Mouse (Mus musculus) heart, embryonic 15.5 days (tissue): ENCODE measurements around the gene M1ap. TPM values are rescaled to one million over a fixed set of nuclear protein-coding genes. Genes with fewer than 3 reads are reported as not detected.

Experiments
- ATAC-seq: fragments of 200-750 bp; cut with Nextera tagmentation; replicated peaks from 2 replicates; pipeline ENCODE4 v1.8.0; 2017; ENCODE audit warnings: low read depth, moderate TSS enrichment; ENCODE audit not compliant: insufficient number of reproducible peaks, insufficient read depth, low FRiP score
- H3K27ac ChIP-seq: fragments of 300-500 bp; sonication (generic); 2 replicates; pipeline ENCODE4 v1.5.1; 2015; ENCODE audit warnings: mild to moderate bottlenecking, inconsistent platforms
- H3K27me3 ChIP-seq: fragments of 300-500 bp; sonication (generic); 2 replicates; pipeline ENCODE4 v1.6.1; 2015; ENCODE audit warnings: inconsistent platforms
- H3K36me3 ChIP-seq: fragments of 300-500 bp; sonication (generic); 2 replicates; pipeline ENCODE4 v1.6.1; 2015; ENCODE audit warnings: mild to moderate bottlenecking, inconsistent platforms
- H3K4me1 ChIP-seq: fragments of 300-500 bp; sonication (generic); replicated peaks from 2 replicates; pipeline ENCODE4 v1.6.1; 2015; ENCODE audit warnings: inconsistent platforms
- H3K4me2 ChIP-seq: fragments of 300-500 bp; sonication (generic); 2 replicates; pipeline ENCODE4 v1.6.1; 2015; ENCODE audit warnings: inconsistent platforms, mild to moderate bottlenecking, moderate library complexity
- H3K4me3 ChIP-seq: fragments of 300-500 bp; sonication (generic); 2 replicates; pipeline ENCODE4 v1.5.1; 2015; ENCODE audit warnings: mild to moderate bottlenecking, inconsistent platforms
- H3K9ac ChIP-seq: fragments of 300-500 bp; sonication (generic); 2 replicates; pipeline ENCODE4 v1.6.1; 2015; ENCODE audit warnings: mild to moderate bottlenecking, inconsistent platforms
- H3K9me3 ChIP-seq: fragments of 300-500 bp; sonication (generic); replicated peaks from 2 replicates; pipeline ENCODE4 v1.6.1; 2016; ENCODE audit warnings: inconsistent platforms
- WGBS: fragments of 180-500 bp; shearing (Covaris S2); methylation state at CpG from one replicate; pipeline ENCODE4 v1.1.7; 2015; ENCODE audit warnings: mixed read lengths; 5-methylcytosine and 5-hydroxymethylcytosine counted together
- polyA plus RNA-seq: library from polyadenylated mRNA; unstranded; fragments of >200 nt; fragmentation: Nextera tagmentation; extraction: Ambion mirVana; gene quantifications from 2 replicates; pipeline ENCODE4 v1.2.1, GENCODE M21; 2015

Gene M1ap
- polyA plus RNA-seq, 1 experiment from 2014 or later, result 0.57 TPM

- Histone ChIP-seq H3K4me1 (peaks cover 21% of the 10 kb centered on the region), H3K27ac (no peak overlapping the region), H3K9ac (no peak overlapping the region), H3K4me2 (peak overlapping the region; percentile 62), H3K27me3 (peaks cover 8% of the 10 kb centered on the region; the same call in 1 of the 2 replicates), H3K4me3 (peak overlapping the region; percentile 33), H3K9me3 (no peaks in the 10 kb centered on the region), H3K36me3 (no peaks in the 10 kb centered on the region)
- no peak; the same call in 1 of the 2 replicates for ATAC-seq
- WGBS, result 15% methylated on average over 24 of the region's 24 CpGs
These were observed 91.9 kb downstream of the M1ap start for GRCm38 (mm10) chr6:83038496-83039012.

GRCm38 (mm10) chr6:83040601-83041000, 93.9 kb downstream of the M1ap start:
- H3K27me3 ChIP-seq, result 0 out of 2 replicates have a peak, but pooled peaks cover 4% of the 10 kb centered on the region
- no peak overlapping the region for H3K4me3 ChIP-seq
- 77% methylated on average over 5 of the region's 5 CpGs for WGBS
- peaks cover 18% of the 10 kb centered on the region for H3K4me1 ChIP-seq
- H3K9me3 ChIP-seq, result no peaks in the 10 kb centered on the region
- no peak for ATAC-seq
- H3K27ac ChIP-seq, result no peak overlapping the region
- no peaks in the 10 kb centered on the region for H3K36me3 ChIP-seq
- H3K4me2 ChIP-seq, result no peak overlapping the region
- H3K9ac ChIP-seq, result no peak overlapping the region

DNA sequence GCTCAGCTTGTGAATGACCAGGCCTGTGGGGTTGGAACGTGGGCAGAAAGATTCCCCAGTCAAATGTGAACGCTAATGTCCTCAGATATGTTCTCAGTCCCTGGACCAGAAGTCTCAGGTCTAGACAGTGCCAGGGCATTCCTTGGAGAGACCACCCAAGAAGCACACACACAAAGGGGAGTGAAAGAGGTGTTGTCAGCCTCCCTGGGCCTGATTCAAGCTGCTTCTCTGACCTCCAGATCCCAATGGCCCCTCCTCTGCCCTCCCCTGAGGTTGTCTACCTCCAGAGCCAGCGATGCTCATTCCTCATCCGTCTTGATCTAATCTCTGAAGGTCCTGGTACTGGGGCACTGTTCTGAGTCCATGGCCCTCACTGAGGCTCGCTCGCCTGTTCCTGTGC, 96.9 kb downstream of the M1ap start:
- H3K27ac ChIP-seq, result no peak overlapping the region
- 65% methylated on average over 6 of the region's 6 CpGs for WGBS
- ATAC-seq, result no peak

GRCm38 (mm10) chr6:83043993-83044392, 97.3 kb downstream of the M1ap start:
- Histone ChIP-seq H3K4me2 (no peak overlapping the region), H3K27ac (no peak overlapping the region), H3K4me1 (peaks cover 11% of the 10 kb centered on the region), H3K9ac (no peak overlapping the region), H3K9me3 (no peaks in the 10 kb centered on the region), H3K4me3 (no peak overlapping the region), H3K27me3 (0 out of 2 replicates have a peak, but pooled peaks cover 4% of the 10 kb centered on the region), H3K36me3 (no peaks in the 10 kb centered on the region)
- ATAC-seq, result no peak
- 86% methylated on average over 5 of the region's 5 CpGs for WGBS

More for the DNA sequence above, 96.9 kb downstream of the M1ap start:
- Histone ChIP-seq H3K36me3 (no peaks in the 10 kb centered on the region), H3K4me1 (peaks cover 14% of the 10 kb centered on the region), H3K4me2 (no peak overlapping the region), H3K9ac (no peak overlapping the region), H3K9me3 (no peaks in the 10 kb centered on the region), H3K4me3 (no peak overlapping the region), H3K27me3 (0 out of 2 replicates have a peak, but pooled peaks cover 4% of the 10 kb centered on the region)

DNA sequence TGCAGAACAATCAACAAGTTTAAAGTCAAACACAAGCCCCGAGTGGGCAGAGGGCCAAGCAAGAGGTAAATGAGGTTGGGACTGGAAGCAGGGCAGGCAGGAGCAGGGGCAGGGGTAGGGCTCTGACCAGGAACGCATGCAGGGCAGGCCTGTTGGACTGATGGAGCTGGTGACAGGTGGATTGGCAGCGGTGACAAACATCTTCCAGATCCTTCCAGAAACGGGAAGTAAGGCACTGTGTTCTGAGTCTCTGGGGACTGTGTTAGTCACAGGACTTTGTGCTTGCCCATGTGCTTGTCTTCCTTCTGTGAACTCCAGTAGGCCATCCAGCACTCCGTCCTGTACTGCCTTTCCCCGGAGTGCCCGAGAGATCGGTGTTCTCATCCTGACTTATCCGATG, 98.0 kb downstream of the M1ap start:
- Histone ChIP-seq H3K36me3 (no peaks in the 10 kb centered on the region), H3K4me1 (peaks cover 11% of the 10 kb centered on the region), H3K4me3 (no peak overlapping the region), H3K27me3 (0 out of 2 replicates have a peak, but pooled peaks cover 4% of the 10 kb centered on the region), H3K27ac (peak overlapping the region; percentile 64), H3K9me3 (no peaks in the 10 kb centered on the region), H3K4me2 (no peak overlapping the region), H3K9ac (no peak overlapping the region)
- ATAC-seq, result peak; percentile 82
- WGBS, result 27% methylated on average over 9 of the region's 9 CpGs

- no peak for ATAC-seq
- no peak overlapping the region for H3K4me2 ChIP-seq
- H3K4me3 ChIP-seq, result no peak overlapping the region
- H3K27me3 ChIP-seq, result no peaks in the 10 kb centered on the region
- peaks cover 18% of the 10 kb centered on the region for H3K4me1 ChIP-seq
- H3K9ac ChIP-seq, result no peak overlapping the region
- H3K27ac ChIP-seq, result no peak overlapping the region
- peaks cover 8% of the 10 kb centered on the region for H3K36me3 ChIP-seq
- H3K9me3 ChIP-seq, result no peaks in the 10 kb centered on the region
- WGBS, result 67% methylated on average over 10 of the region's 10 CpGs
These were observed 102.7 kb downstream of the M1ap start for GRCm38 (mm10) chr6:83049367-83049766.

- peaks cover 17% of the 10 kb centered on the region for H3K36me3 ChIP-seq
- no peaks in the 10 kb centered on the region for H3K9me3 ChIP-seq
- peaks cover 26% of the 10 kb centered on the region for H3K4me1 ChIP-seq
- H3K4me2 ChIP-seq, result peak overlapping the region; percentile 95
- no peaks in the 10 kb centered on the region for H3K27me3 ChIP-seq
- peak overlapping the region; percentile 81 for H3K4me3 ChIP-seq
- peak overlapping the region; percentile 80 for H3K27ac ChIP-seq
- peak overlapping the region; percentile 85 for H3K9ac ChIP-seq
- WGBS, result 2% methylated on average over 26 of the region's 26 CpGs
- no peak for ATAC-seq
These were observed 106.6 kb downstream of the M1ap start for GRCm38 (mm10) chr6:83053136-83053960.

GRCm38 (mm10) chr6:83054074-83054851, 107.6 kb downstream of the M1ap start, which contains the start of gene Aup1:
Aup1 (plus strand) TSS chr6:83054521.
- Histone ChIP-seq H3K9me3 (no peaks in the 10 kb centered on the region), H3K36me3 (peaks cover 17% of the 10 kb centered on the region), H3K9ac (peak within 1 kb of the TSS; percentile 85), H3K4me1 (peaks cover 26% of the 10 kb centered on the region), H3K4me2 (peak within 1 kb of the TSS; percentile 95), H3K4me3 (peak within 1 kb of the TSS; percentile 81), H3K27ac (peak within 1 kb of the TSS; percentile 80), H3K27me3 (0 out of 2 replicates have a peak, but pooled peaks cover 3% of the 10 kb centered on the region)
- ATAC-seq, result peak; percentile 95
- WGBS, result under 1% methylated on average over 64 of the region's 64 CpGs

DNA sequence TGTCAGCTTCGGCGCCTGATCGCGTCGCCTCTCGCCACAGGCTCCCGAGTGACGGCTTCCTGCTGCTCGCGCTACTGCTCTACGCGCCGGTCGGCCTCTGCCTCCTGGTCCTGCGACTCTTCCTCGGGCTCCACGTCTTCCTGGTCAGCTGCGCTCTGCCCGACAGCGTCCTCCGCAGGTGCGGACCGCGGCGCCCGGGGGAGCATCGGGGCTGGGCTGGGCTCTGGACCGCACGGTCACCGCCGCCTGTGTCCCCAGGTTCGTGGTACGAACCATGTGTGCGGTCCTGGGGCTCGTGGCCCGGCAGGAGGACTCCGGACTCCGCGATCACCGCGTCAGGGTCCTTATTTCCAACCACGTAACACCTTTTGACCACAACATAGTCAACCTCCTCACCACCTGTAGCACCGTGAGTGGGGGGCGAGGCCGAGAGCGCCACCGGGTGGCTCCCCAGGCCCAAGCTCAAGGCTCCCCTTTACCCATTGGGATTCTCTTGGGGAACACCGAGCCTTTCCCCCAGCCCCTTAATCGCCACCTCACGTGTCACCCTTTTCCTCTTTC, 108.2 kb downstream of the M1ap start, which contains the start of gene Htra2:
Htra2 (minus strand) TSS at position 403 of the 561 bp plus-strand sequence.
- under 1% methylated on average over 50 of the region's 50 CpGs for WGBS
- Histone ChIP-seq H3K9me3 (no peaks in the 10 kb centered on the region), H3K9ac (peak within 1 kb of the TSS; percentile 85), H3K27ac (peak within 1 kb of the TSS; percentile 80), H3K36me3 (peaks cover 17% of the 10 kb centered on the region), H3K27me3 (peaks cover 4% of the 10 kb centered on the region; the same call in 1 of the 2 replicates), H3K4me2 (peak within 1 kb of the TSS; percentile 95), H3K4me3 (peak within 1 kb of the TSS; percentile 81), H3K4me1 (peaks cover 26% of the 10 kb centered on the region)
- ATAC-seq, result peak; percentile 23

DNA sequence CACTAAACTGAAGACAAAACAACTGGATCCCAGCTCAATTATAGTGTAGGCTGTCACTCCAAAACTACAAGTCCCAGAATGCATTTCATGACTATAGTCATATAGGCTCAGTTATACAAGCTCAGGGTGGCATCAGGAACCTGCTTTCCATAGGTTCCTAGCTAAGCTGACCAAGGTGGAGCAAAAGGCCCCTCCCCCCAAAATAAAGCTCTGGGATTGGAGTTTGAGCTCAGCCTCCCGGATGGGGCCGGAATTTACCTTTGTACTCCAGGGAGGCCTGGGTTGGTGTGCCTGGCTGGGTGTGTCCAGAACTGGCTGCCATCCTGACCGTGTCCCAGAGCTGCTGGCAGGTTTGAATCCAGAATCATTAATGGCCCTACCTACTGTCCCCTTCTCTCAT, 111.1 kb downstream of the M1ap start, which contains the start of gene Dqx1:
Dqx1 (plus strand) TSS at position 55 of the 400 bp plus-strand sequence.
- ATAC-seq, result no peak
- H3K27ac ChIP-seq, result no peak within 1 kb of the TSS
- peaks cover 9% of the 10 kb centered on the region for H3K36me3 ChIP-seq
- H3K4me1 ChIP-seq, result peaks cover 21% of the 10 kb centered on the region
- WGBS, result 70% methylated on average over 3 of the region's 3 CpGs
- H3K9ac ChIP-seq, result no peak within 1 kb of the TSS
- H3K4me2 ChIP-seq, result no peak within 1 kb of the TSS
- H3K9me3 ChIP-seq, result no peaks in the 10 kb centered on the region
- H3K4me3 ChIP-seq, result no peak within 1 kb of the TSS
- peaks cover 32% of the 10 kb centered on the region for H3K27me3 ChIP-seq
